Mouse (Mus musculus): Measurements from ENCODE around the gene 9430097D07Rik. TPM values are rescaled to one million over a fixed set of nuclear protein-coding genes. Genes with fewer than 3 reads are reported as not detected.

The 9430097D07Rik gene
- total RNA-seq (2012; rRNA removed): 0.37 and 0.71 TPM in 2 replicates

DNA sequence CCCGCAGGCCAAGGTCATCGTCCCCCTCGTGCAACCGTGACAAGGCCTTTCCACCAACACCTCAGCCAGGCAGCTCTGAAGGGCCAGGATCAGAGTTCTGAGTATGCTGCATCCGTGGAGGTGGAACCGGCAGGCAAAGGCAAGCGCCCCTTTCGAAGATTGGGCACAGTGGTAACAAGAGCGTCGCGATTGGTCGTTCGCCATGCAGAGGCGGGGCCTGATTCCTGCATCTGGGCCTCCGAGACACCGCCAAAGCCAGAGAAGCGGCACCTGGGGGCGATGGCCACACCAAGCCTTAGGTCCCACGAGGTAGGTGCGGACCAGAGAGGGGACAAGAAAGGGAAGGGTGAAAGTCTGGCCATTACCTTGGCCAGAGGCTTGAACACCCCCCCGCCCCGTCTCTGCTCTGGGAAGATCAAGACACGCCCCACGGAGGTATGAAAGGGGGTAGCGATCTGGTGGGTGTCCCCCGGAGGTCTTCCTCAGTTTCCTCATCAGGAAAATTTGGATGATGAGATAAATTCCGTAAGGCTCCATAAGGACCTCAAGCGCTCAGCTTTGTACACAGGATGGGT, at the start of gene 9430097D07Rik:
TSS of gene 9430097D07Rik (minus strand) at position 99 of the 575 bp plus-strand sequence.
- peaks cover 7% of the 10 kb centered on the region; the same call in 1 of the 2 replicates for H3K36me3 ChIP-seq (ENCODE audit: control insufficient read depth, insufficient read depth, low read length, poor library complexity, severe bottlenecking)
- H3K27ac ChIP-seq (ENCODE audit: insufficient read depth, low read depth, low read length, poor library complexity, severe bottlenecking): no peak within 1 kb of the TSS
- H3K4me1 ChIP-seq (ENCODE audit: control insufficient read depth in 2 of 2, insufficient read depth in 2 of 2, low read length in 2 of 2, poor library complexity in 1 of 2): peaks cover 0 to 4% of the 10 kb centered on the region in 2 experiments; a peak in 2 of 4 replicates
- DNase-seq (ENCODE audit: low read depth, low spot score): peak; percentile 67
- in situ Hi-C loops (cut with MboI; ENCODE audit: low sequenced_read_pairs in 2 of 2, unreplicated experiment in 2 of 2): no loop called here
- TF ChIP-seq CHD2 (IDR thresholded peaks at IDR 0.05; ENCODE audit: low read depth, low read length) (no peak), ZC3H11A (IDR thresholded peaks at IDR 0.05; ENCODE audit: borderline replicate concordance, low read depth, low read length) (no peak), HCFC1 (IDR thresholded peaks at IDR 0.05; ENCODE audit: borderline replicate concordance, insufficient read depth, low read length) (no peak), ZNF384 (IDR thresholded peaks at IDR 0.05; ENCODE audit: low read depth, low read length) (no peak), MAFK (IDR thresholded peaks at IDR 0.05; ENCODE audit: insufficient read depth, low read depth, low read length) (no peak)
- H3K9me3 ChIP-seq (ENCODE audit: control insufficient read depth, insufficient read depth, low read depth, low read length): no peaks in the 10 kb centered on the region
- peak within 1 kb of the TSS; percentile 66 to 84 for H3K4me3 ChIP-seq (ENCODE audit: insufficient read depth in 1 of 2, low read depth in 1 of 2, low read length in 2 of 2, poor library complexity in 1 of 2, severe bottlenecking in 1 of 2)
- H3K9ac ChIP-seq (ENCODE audit: insufficient read depth, low read depth, low read length, poor library complexity, severe bottlenecking): peak within 1 kb of the TSS; percentile 44; the same call in 1 of the 2 replicates

DNA sequence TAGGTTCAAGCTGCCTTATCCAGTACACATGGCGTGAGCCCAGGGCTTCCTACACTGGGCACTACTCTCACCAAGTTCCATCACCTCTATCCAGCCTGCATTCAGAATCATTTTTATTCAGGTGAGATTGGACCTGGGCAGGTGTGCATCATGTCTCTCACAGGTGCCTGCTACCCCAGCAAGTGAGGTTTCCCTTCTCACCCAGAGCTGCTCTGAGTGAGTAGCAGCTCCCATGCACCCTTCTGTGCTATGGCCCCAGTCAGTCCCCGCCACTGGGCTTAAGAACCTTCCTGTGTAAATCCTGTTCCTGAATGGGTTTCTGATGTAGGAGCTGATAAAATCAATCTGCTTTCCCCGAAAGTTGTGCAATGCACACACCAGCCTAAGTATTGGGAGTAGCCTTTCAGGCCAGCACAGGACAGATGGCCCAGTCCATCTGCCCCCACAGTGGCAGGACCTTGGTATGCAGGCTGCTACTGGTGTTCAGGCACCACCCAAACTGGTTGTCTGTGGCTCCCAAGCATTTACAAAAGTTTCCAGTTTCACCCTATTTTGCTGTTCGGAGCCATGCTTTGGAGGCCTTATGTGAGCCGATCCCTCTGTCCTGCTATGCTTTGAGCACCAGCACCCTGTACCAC, 48.7 kb upstream of the 9430097D07Rik start:
- no peaks in the 10 kb centered on the region for H3K9me3 ChIP-seq (ENCODE audit: control insufficient read depth, insufficient read depth, low read depth, low read length)
- peaks cover 2% of the 10 kb centered on the region; the same call in 1 of the 2 replicates for H3K36me3 ChIP-seq (ENCODE audit: control insufficient read depth, insufficient read depth, low read length, poor library complexity, severe bottlenecking)
- in situ Hi-C loops (cut with MboI; ENCODE audit: low sequenced_read_pairs in 2 of 2, unreplicated experiment in 2 of 2): no loop called here
- H3K9ac ChIP-seq (ENCODE audit: insufficient read depth, low read depth, low read length, poor library complexity, severe bottlenecking): no peak overlapping the region
- no peak for TF ChIP-seq ZC3H11A (IDR thresholded peaks at IDR 0.05; ENCODE audit: borderline replicate concordance, low read depth, low read length)
- no peak for TF ChIP-seq ZNF384 (IDR thresholded peaks at IDR 0.05; ENCODE audit: low read depth, low read length)
- TF ChIP-seq HCFC1 (IDR thresholded peaks at IDR 0.05; ENCODE audit: borderline replicate concordance, insufficient read depth, low read length): no peak
- TF ChIP-seq MAFK (IDR thresholded peaks at IDR 0.05; ENCODE audit: insufficient read depth, low read depth, low read length): no peak
- TF ChIP-seq CHD2 (IDR thresholded peaks at IDR 0.05; ENCODE audit: low read depth, low read length): no peak
- H3K4me1 ChIP-seq (ENCODE audit: control insufficient read depth in 2 of 2, insufficient read depth in 2 of 2, low read length in 2 of 2, poor library complexity in 1 of 2): peaks cover 1 to 46% of the 10 kb centered on the region in 2 experiments
- no peak for DNase-seq (ENCODE audit: low read depth, low spot score)
- no peak overlapping the region for H3K27ac ChIP-seq (ENCODE audit: insufficient read depth, low read depth, low read length, poor library complexity, severe bottlenecking)
- H3K4me3 ChIP-seq (ENCODE audit: insufficient read depth in 1 of 2, low read depth in 1 of 2, low read length in 2 of 2, poor library complexity in 1 of 2, severe bottlenecking in 1 of 2): no peak overlapping the region

DNA sequence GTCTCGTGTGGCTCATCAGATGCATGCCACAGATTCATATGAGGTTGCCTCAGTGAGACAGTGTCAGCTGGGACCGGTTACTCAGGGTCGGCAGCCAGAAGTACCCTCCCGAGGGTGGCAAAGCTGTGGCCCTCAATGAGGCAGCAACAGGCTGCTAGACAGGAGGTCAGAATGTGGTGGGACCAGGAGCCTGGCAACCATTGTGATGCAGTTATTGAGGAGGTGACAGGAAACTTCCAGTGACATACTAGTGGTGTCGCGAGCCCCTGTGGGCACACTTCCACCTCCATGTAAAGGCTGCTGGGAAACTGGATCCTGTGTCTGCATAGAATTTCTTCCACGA, 46.0 kb upstream of the 9430097D07Rik start, which contains the start of gene Ak1:
TSS of gene Ak1 (plus strand) at position 242 of the 343 bp plus-strand sequence.
- Histone ChIP-seq H3K9ac (ENCODE audit: insufficient read depth, low read depth, low read length, poor library complexity, severe bottlenecking) (0 out of 2 replicates have a peak within 1 kb of the TSS, but pooled peaks have one; percentile 3), H3K9me3 (ENCODE audit: control insufficient read depth, insufficient read depth, low read depth, low read length) (no peaks in the 10 kb centered on the region), H3K36me3 (ENCODE audit: control insufficient read depth, insufficient read depth, low read length, poor library complexity, severe bottlenecking) (peaks cover 16% of the 10 kb centered on the region; the same call in 1 of the 2 replicates), H3K27ac (ENCODE audit: insufficient read depth, low read depth, low read length, poor library complexity, severe bottlenecking) (no peak within 1 kb of the TSS), H3K4me1 (ENCODE audit: control insufficient read depth in 2 of 2, insufficient read depth in 2 of 2, low read length in 2 of 2, poor library complexity in 1 of 2) (peaks cover 1 to 31% of the 10 kb centered on the region in 2 experiments; a peak in 2 of 4 replicates), H3K4me3 (ENCODE audit: insufficient read depth in 1 of 2, low read depth in 1 of 2, low read length in 2 of 2, poor library complexity in 1 of 2, severe bottlenecking in 1 of 2) (no peak within 1 kb of the TSS)
- in situ Hi-C loops (cut with MboI; ENCODE audit: low sequenced_read_pairs in 2 of 2, unreplicated experiment in 2 of 2): no loop called here
- TF ChIP-seq ZNF384 (IDR thresholded peaks at IDR 0.05; ENCODE audit: low read depth, low read length) (no peak), CHD2 (IDR thresholded peaks at IDR 0.05; ENCODE audit: low read depth, low read length) (no peak)
- DNase-seq (ENCODE audit: low read depth, low spot score): no peak

DNA sequence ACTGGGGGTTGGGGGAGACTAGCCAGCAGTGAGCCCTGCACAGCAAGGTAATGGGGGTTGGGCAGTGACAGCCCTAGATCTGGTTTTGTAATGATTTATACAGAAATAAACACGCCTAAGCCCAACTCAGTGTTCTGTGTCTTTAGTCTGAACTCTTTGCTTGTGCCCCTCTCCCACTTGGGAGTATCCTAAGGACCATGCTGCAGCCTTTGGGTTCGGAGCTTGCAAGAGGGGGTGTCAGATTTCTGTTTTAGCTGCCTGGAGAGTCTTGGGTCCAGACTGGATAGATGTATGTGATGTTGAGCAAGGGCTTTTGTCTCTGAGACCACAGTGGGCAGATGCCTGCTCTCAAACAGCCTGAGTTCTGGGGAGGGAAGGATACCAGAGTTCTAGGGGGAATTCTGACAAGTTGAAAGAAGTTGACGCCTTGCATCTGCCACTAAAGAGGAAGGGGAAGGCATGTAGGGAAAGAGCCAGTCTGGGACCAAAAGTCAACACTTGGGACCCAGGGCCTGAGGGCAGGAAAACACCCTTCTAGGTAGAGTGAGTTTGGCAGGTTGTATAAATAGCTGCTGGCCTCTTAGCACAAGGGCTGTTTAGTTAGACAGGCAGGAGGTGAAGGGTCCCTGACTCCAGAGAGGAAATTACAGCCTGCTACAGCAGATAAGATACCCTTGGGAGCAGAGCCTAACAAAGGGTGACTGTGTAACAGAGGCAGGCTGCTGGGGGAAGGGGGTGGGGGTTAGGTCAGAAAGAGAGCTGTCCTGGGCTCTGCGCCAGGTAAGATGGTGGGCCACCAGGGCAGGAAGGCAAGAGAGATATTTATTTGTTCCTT, 45.4 kb upstream of the 9430097D07Rik start:
- in situ Hi-C loops (cut with MboI; ENCODE audit: low sequenced_read_pairs in 2 of 2, unreplicated experiment in 2 of 2): no loop called here
- no peak for DNase-seq (ENCODE audit: low read depth, low spot score)
- peaks cover 0 to 25% of the 10 kb centered on the region in 2 experiments; a peak in 1 of 4 replicates for H3K4me1 ChIP-seq (ENCODE audit: control insufficient read depth in 2 of 2, insufficient read depth in 2 of 2, low read length in 2 of 2, poor library complexity in 1 of 2)
- H3K36me3 ChIP-seq (ENCODE audit: control insufficient read depth, insufficient read depth, low read length, poor library complexity, severe bottlenecking): peaks cover 19% of the 10 kb centered on the region; the same call in 1 of the 2 replicates
- no peak overlapping the region for H3K4me3 ChIP-seq (ENCODE audit: insufficient read depth in 1 of 2, low read depth in 1 of 2, low read length in 2 of 2, poor library complexity in 1 of 2, severe bottlenecking in 1 of 2)
- H3K9me3 ChIP-seq (ENCODE audit: control insufficient read depth, insufficient read depth, low read depth, low read length): no peaks in the 10 kb centered on the region
- 0 out of 2 replicates have a peak overlapping the region, but pooled peaks have one; percentile 3 for H3K9ac ChIP-seq (ENCODE audit: insufficient read depth, low read depth, low read length, poor library complexity, severe bottlenecking)
- no peak overlapping the region for H3K27ac ChIP-seq (ENCODE audit: insufficient read depth, low read depth, low read length, poor library complexity, severe bottlenecking)
- TF ChIP-seq ZC3H11A (IDR thresholded peaks at IDR 0.05; ENCODE audit: borderline replicate concordance, low read depth, low read length) (no peak), MAFK (IDR thresholded peaks at IDR 0.05; ENCODE audit: insufficient read depth, low read depth, low read length) (no peak), HCFC1 (IDR thresholded peaks at IDR 0.05; ENCODE audit: borderline replicate concordance, insufficient read depth, low read length) (no peak), CHD2 (IDR thresholded peaks at IDR 0.05; ENCODE audit: low read depth, low read length) (no peak), ZNF384 (IDR thresholded peaks at IDR 0.05; ENCODE audit: low read depth, low read length) (no peak)
